8 mouse cellular contexts compared by ENCODE assay signal in genomic region chr16:92698612-92698998, GRCm38 (mm10).
A peak's percentile ranks its signal among the peaks of the same experiment; 100 is the strongest.
DNase-seq lines count a peak whose midpoint lies in the region; TF ChIP-seq lines count a peak whose summit lies in the region.

No protein-coding gene starts in this region.

- intact Hi-C loops in left cerebral cortex, postnatal 25 days (cut with DNase I) = loop anchor here (1.0 to 5.0 kb wide), 6 partner anchors 131 to 1394 kb away; no protein-coding TSS in a partner anchor

- H3K27ac ChIP-seq in cortical plate, adult 2 months (ENCODE audit: insufficient read depth, low read length) = no peak overlapping the region

- no peak overlapping the region; the same call in 1 of the 2 replicates for H3K4me3 ChIP-seq in cortical plate, adult 2 months (ENCODE audit: insufficient read depth, low read length)

- no peaks in the 10 kb centered on the region for H3K4me1 ChIP-seq in cortical plate, adult 2 months (ENCODE audit: control insufficient read depth, insufficient read depth, low read length)

- no peak for TF ChIP-seq POLR2A in cortical plate, adult 2 months (IDR thresholded peaks at IDR 0.05; ENCODE audit: extremely low read depth, insufficient read depth, low read length)

- DNase-seq in adipocyte (ENCODE audit: low spot score) = peak; percentile 86
- peak; percentile 79 to 83 for DNase-seq in gastrocnemius, adult 8-10 months (ENCODE audit: low spot score in 2 of 2)
- peak; percentile 90 for DNase-seq in induced T-regulatory cell, adult 2 months (ENCODE audit: low read depth)
- DNase-seq in left cerebral cortex, postnatal 25 days (ENCODE audit: low spot score in 2 of 2) = peak; percentile 77 to 81
- DNase-seq in mesoderm, embryonic 11.5 days (ENCODE audit: low read depth, low spot score) = peak; percentile 91
- DNase-seq in right cerebral cortex, postnatal 25 days = peak; percentile 79
- peak; percentile 82 to 93 for DNase-seq in urinary bladder, postnatal 4 days (ENCODE audit: low spot score in 2 of 2)

- TF ChIP-seq CTCF in cortical plate, adult 2 months (IDR thresholded peaks at IDR 0.05; ENCODE audit: extremely low read depth, insufficient read depth, low read length) = peak; percentile 64
